Mouse (Mus musculus): ENCODE measurements around the gene a.
"Not testable (repeated sequence)": the region's sequence is repeated elsewhere in the genome, so short reads cannot be mapped to it uniquely, and the experiment has no call there.

- TF ChIP-seq CTCF (conservative IDR thresholded peaks at IDR 0.05; ENCODE audit: low read length); NANOG (IDR thresholded peaks at IDR 0.05; ENCODE audit: borderline replicate concordance, low read length): not testable (repeated sequence)
These were observed 178.7 kb downstream of the a start for GRCm38 (mm10) chr2:154969740-154970397.

All from E14TG2a.4 (cell line).